Mouse (Mus musculus) G1E (cell line): ENCODE measurements around the gene Cfap221. TPM values are rescaled to one million over a fixed set of nuclear protein-coding genes. Genes with fewer than 3 reads are reported as not detected.

Source experiments
- ATAC-seq: 2 replicates; pipeline ENCODE4 v1.8.0; 2016; ENCODE audit warnings: mild to moderate bottlenecking; ENCODE audit not compliant: insufficient number of reproducible peaks, poor library complexity, low FRiP score, severe bottlenecking; ENCODE audit errors: extremely low read depth
- DNase-seq: peaks from one replicate; pipeline ENCODE4 v3.0.0; 2012; ENCODE audit warnings: low spot score
- H3K27me3 ChIP-seq: 2 replicates; pipeline ENCODE4 v1.6.1; 2012; ENCODE audit warnings: mild to moderate bottlenecking, low read length, inconsistent platforms; ENCODE audit not compliant: insufficient read depth
- H3K36me3 ChIP-seq: replicated peaks from 2 replicates; pipeline ENCODE3; 2012; ENCODE audit warnings: mild to moderate bottlenecking, inconsistent platforms
- H3K4me1 ChIP-seq: 2 replicates; pipeline ENCODE4 v1.6.1; 2012; ENCODE audit warnings: low read depth, low read length, inconsistent platforms, mixed read lengths; ENCODE audit not compliant: insufficient read depth
- H3K4me3 ChIP-seq: 2 replicates; pipeline ENCODE4 v1.5.1; 2012; ENCODE audit warnings: low read depth, mild to moderate bottlenecking, inconsistent platforms, low read length, moderate library complexity, mixed read lengths
- H3K9me3 ChIP-seq: replicated peaks from 2 replicates; pipeline ENCODE4 v1.6.1; 2012; ENCODE audit warnings: inconsistent platforms
- CTCF ChIP-seq: IDR thresholded peaks from 2 replicates; pipeline ENCODE4 v1.5.1; 2012; ENCODE audit warnings: low read depth, low read length, inconsistent platforms, mixed read lengths
- GATA1 ChIP-seq: IDR thresholded peaks from 2 replicates; pipeline ENCODE4 v1.6.1; 2012; ENCODE audit warnings: borderline replicate concordance, low read length, inconsistent platforms, mixed read lengths
- GATA2 ChIP-seq: IDR thresholded peaks from 2 replicates; pipeline ENCODE4 v1.6.1; 2012; ENCODE audit warnings: low read depth, low read length, inconsistent platforms, borderline replicate concordance
- POLR2AphosphoS5 ChIP-seq: IDR thresholded peaks from 2 replicates; pipeline ENCODE4 v1.6.1; 2012; ENCODE audit warnings: low read depth, low read length, inconsistent platforms; ENCODE audit not compliant: insufficient replicate concordance
- TAL1 ChIP-seq: conservative IDR thresholded peaks from 2 replicates; pipeline ENCODE4 v1.6.1; 2012; ENCODE audit warnings: low read depth, low read length, inconsistent platforms, mixed read lengths
- polyA plus RNA-seq: library from polyadenylated mRNA; stranded (reverse); fragments of >175 nt; gene quantifications from 2 replicates; pipeline ENCODE4 v1.2.3, GENCODE M21; 2012
- total RNA-seq, 2 experiments: library from RNA; stranded (forward) in 1 of 2; stranded (reverse) in 1 of 2; fragments of 200-1000 nt in 1 of 2; fragments of >200 nt in 1 of 2; fragmentation: Nextera tagmentation in 1 of 2; gene quantifications; 2 replicates each; pipeline ENCODE4 v1.2.3; 2014 to 2017

Cfap221 gene
- total and polyA plus RNA-seq, 3 experiments = not detected

GRCm38 (mm10) chr1:119950086-119950485 is 46.9 kb downstream of the Cfap221 start:
- Histone ChIP-seq H3K4me1 (no peaks in the 10 kb centered on the region), H3K9me3 (no peaks in the 10 kb centered on the region), H3K27me3 (peaks cover 2% of the 10 kb centered on the region; the same call in 1 of the 2 replicates), H3K4me3 (no peak overlapping the region), H3K36me3 (no peaks in the 10 kb centered on the region)
- TF ChIP-seq GATA2 (no peak), TAL1 (no peak), POLR2AphosphoS5 (no peak), CTCF (no peak), GATA1 (no peak)
- no peak for DNase-seq
- ATAC-seq = no peak

GRCm38 (mm10) chr1:119936861-119937260 is 60.2 kb downstream of the Cfap221 start:
- H3K9me3 ChIP-seq = no peaks in the 10 kb centered on the region
- ATAC-seq = no peak

GRCm38 (mm10) chr1:119931421-119932150 is 65.4 kb downstream of the Cfap221 start:
- Histone ChIP-seq H3K36me3 (no peaks in the 10 kb centered on the region), H3K4me3 (no peak overlapping the region), H3K4me1 (no peaks in the 10 kb centered on the region), H3K27me3 (peaks cover 13% of the 10 kb centered on the region; the same call in 1 of the 2 replicates), H3K9me3 (no peaks in the 10 kb centered on the region)
- ATAC-seq (no peak), DNase-seq (no peak)
- TF ChIP-seq CTCF (no peak), GATA1 (no peak), POLR2AphosphoS5 (no peak), TAL1 (no peak), GATA2 (no peak)

More at GRCm38 (mm10) chr1:119936861-119937260, 60.2 kb downstream of the Cfap221 start:
- no peaks in the 10 kb centered on the region for H3K4me1 ChIP-seq
- peaks cover 14% of the 10 kb centered on the region; the same call in 1 of the 2 replicates for H3K27me3 ChIP-seq
- H3K4me3 ChIP-seq = no peak overlapping the region
- no peak for TF ChIP-seq GATA1
- no peak for TF ChIP-seq GATA2
- TF ChIP-seq TAL1 = no peak
- TF ChIP-seq POLR2AphosphoS5 = no peak
- no peak for TF ChIP-seq CTCF
- DNase-seq = no peak
- H3K36me3 ChIP-seq = no peaks in the 10 kb centered on the region

- Histone ChIP-seq H3K27me3 (peaks cover 9% of the 10 kb centered on the region; the same call in 1 of the 2 replicates), H3K4me1 (no peaks in the 10 kb centered on the region), H3K9me3 (no peaks in the 10 kb centered on the region), H3K4me3 (no peak overlapping the region), H3K36me3 (no peaks in the 10 kb centered on the region)
- TF ChIP-seq TAL1 (no peak), GATA2 (no peak), CTCF (no peak), GATA1 (no peak), POLR2AphosphoS5 (no peak)
- ATAC-seq = no peak
- DNase-seq = no peak
Measured at GRCm38 (mm10) chr1:119929715-119930114, 67.3 kb downstream of the Cfap221 start.

- Histone ChIP-seq H3K27me3 (peaks cover 9% of the 10 kb centered on the region), H3K4me3 (no peak overlapping the region), H3K36me3 (no peaks in the 10 kb centered on the region), H3K9me3 (no peaks in the 10 kb centered on the region), H3K4me1 (peaks cover 25% of the 10 kb centered on the region)
- TF ChIP-seq CTCF (peak; percentile 57), POLR2AphosphoS5 (no peak)
- ATAC-seq (peak; percentile 24; the same call in 1 of the 2 replicates), DNase-seq (peak; percentile 41)
Measured at GRCm38 (mm10) chr1:119919299-119919698, 77.7 kb downstream of the Cfap221 start.

- Histone ChIP-seq H3K4me3 (peak overlapping the region; percentile 3; the same call in 1 of the 2 replicates), H3K36me3 (no peaks in the 10 kb centered on the region), H3K9me3 (no peaks in the 10 kb centered on the region), H3K4me1 (peaks cover 37% of the 10 kb centered on the region), H3K27me3 (peaks cover 2% of the 10 kb centered on the region; the same call in 1 of the 2 replicates)
- TF ChIP-seq CTCF (no peak), GATA2 (no peak), TAL1 (no peak), GATA1 (no peak), POLR2AphosphoS5 (no peak)
- ATAC-seq = no peak
- DNase-seq = no peak
Measured at GRCm38 (mm10) chr1:119916823-119917371, 80.1 kb downstream of the Cfap221 start.
